Mouse (Mus musculus) erythroid progenitor cell, adult 5-6 weeks (primary cell): ENCODE results near the gene Tfip11. TPM values are rescaled to one million over a fixed set of nuclear protein-coding genes. Genes with fewer than 3 reads are reported as not detected.

Source experiments
- ATAC-seq: replicated peaks from 2 replicates; pipeline ENCODE4 v1.8.0; 2016; ENCODE audit warnings: moderate number of reproducible peaks, mild to moderate bottlenecking, moderate TSS enrichment, inconsistent platforms; ENCODE audit not compliant: poor library complexity, low FRiP score, severe bottlenecking
- total RNA-seq, 2 experiments: library from RNA; stranded (forward) in 1 of 2; stranded (reverse) in 1 of 2; fragments of 150-400 nt in 1 of 2; fragments of 186-747, 209-891 nt in 1 of 2; gene quantifications; 2 replicates each; pipeline versions ENCODE4 v1.2.3 to v1.2.4; 2015 to 2017; ENCODE audit warnings: low replicate concordance in 2 of 2

The Tfip11 gene
- total RNA-seq, 2 experiments from 2014 or later, result 6.3 to 10.5 TPM

DNA sequence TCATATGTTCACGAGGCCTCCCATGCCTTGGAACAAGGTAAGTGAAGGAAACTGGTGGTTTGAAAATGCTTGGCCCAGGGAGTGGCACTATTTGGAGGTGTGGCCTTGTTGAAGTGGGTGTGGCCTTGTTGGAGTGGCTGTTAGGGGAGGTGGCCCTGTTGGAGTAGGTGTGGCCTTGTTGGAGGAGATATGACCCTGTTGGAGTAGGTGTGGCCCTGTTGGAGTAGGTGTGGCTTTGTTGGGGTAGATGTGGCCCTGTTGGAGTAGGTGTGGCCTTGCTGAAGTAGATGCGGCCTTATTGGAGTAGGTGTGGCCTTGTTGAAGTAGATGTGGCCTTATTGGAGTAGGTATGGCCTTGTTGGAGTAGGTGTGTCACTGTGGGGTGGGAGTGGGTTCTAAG, 59.8 kb downstream of the Tfip11 start:
- ATAC-seq, result no peak; the same call in 1 of the 2 replicates

Other genes starting within 250 kb of the Tfip11 start
- gene Cryba4, start 73.8 kb upstream of the Tfip11 start, total RNA-seq (2015; ENCODE audit: low replicate concordance), result not detected in 2 replicates
- gene Cryba4, start 73.8 kb upstream of the Tfip11 start, total RNA-seq (2017; ENCODE audit: low replicate concordance), result not detected in 2 replicates
- gene Crybb1, start 70.5 kb upstream of the Tfip11 start, total RNA-seq (2015; ENCODE audit: low replicate concordance), result not detected in 2 replicates
- not detected in 2 replicates for gene Crybb1, start 70.5 kb upstream of the Tfip11 start, total RNA-seq (2017; ENCODE audit: low replicate concordance)
- gene Tpst2, start 49.7 kb upstream of the Tfip11 start, total RNA-seq (2015; ENCODE audit: low replicate concordance), result 3.4 and 6.5 TPM in 2 replicates
- 5.8 and 19.2 TPM in 2 replicates for gene Tpst2, start 49.7 kb upstream of the Tfip11 start, total RNA-seq (2017; ENCODE audit: low replicate concordance)
- 15.1 and 20.1 TPM in 2 replicates for gene Srrd, start 16.7 kb downstream of the Tfip11 start, total RNA-seq (2015; ENCODE audit: low replicate concordance)
- 0.38 and 6.2 TPM in 2 replicates for gene Srrd, start 16.7 kb downstream of the Tfip11 start, total RNA-seq (2017; ENCODE audit: low replicate concordance)
- gene Hps4, start 16.7 kb downstream of the Tfip11 start, total RNA-seq (2015; ENCODE audit: low replicate concordance), result 8.0 and 14.1 TPM in 2 replicates
- 0.64 and 1.9 TPM in 2 replicates for gene Hps4, start 16.7 kb downstream of the Tfip11 start, total RNA-seq (2017; ENCODE audit: low replicate concordance)
- gene Gm6583, start 29.7 kb downstream of the Tfip11 start, total RNA-seq (2015; ENCODE audit: low replicate concordance), result not detected in 2 replicates
- not detected in 2 replicates for gene Gm6583, start 29.7 kb downstream of the Tfip11 start, total RNA-seq (2017; ENCODE audit: low replicate concordance)
- not detected in 2 replicates for gene Asphd2, start 68.5 kb downstream of the Tfip11 start, total RNA-seq (2015; ENCODE audit: low replicate concordance)
- not detected in 2 replicates for gene Asphd2, start 68.5 kb downstream of the Tfip11 start, total RNA-seq (2017; ENCODE audit: low replicate concordance)
- not detected in 2 replicates for gene Gm6588, start 123.1 kb downstream of the Tfip11 start, total RNA-seq (2015; ENCODE audit: low replicate concordance)
- gene Gm6588, start 123.1 kb downstream of the Tfip11 start, total RNA-seq (2017; ENCODE audit: low replicate concordance), result not detected in 2 replicates